17 mouse cellular contexts compared by ENCODE assay signal in the genomic region with DNA sequence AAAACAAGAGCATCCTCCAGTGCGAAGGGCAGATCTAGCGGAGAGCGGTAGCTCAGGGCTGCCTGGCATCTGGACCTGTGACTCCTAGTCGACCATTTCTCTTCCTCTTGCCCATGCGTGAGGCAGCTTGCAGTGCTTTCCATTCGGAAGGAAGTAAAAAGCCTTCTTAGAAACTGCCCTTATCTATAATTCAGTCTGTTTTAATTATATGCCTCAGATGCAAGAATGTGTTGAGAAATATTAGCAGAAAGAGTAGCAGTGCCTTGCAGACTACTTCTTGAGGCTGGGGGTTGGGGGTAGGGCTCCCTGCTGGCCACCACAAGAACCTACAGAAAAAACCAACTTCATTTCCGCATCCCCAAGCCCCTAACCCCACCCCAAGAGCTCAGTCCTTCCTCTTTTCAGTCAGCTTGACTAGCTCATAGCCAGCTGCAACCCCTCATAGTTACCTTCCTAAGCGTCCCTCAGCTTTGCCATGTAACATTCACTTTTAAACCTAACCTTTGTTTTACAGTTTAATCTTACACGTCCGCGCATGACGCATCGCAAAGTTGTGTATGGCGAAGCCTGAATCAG. TPM values are rescaled to one million over a fixed set of nuclear protein-coding genes. Genes with fewer than 3 reads are reported as not detected.
A peak's percentile ranks its signal among the peaks of the same experiment; 100 is the strongest.
DNase-seq lines count a peak whose midpoint lies in the region; ATAC-seq and TF ChIP-seq lines count a peak whose summit lies in the region.
"Had no signal": no experiment of that assay in that cellular context is flagged by ENCODE, and none has a peak within 500 bp of the region (broad histone marks: within the 10 kb centered on the region; RNA-seq: fewer than 3 reads in every experiment).

No protein-coding gene starts in this region.

- WGBS in spleen, adult 2 months: 12% methylated on average over 14 of the region's 14 CpGs
- WGBS in bone marrow, adult 2 months: 7% methylated on average over 14 of the region's 14 CpGs
- WGBS in liver, postnatal 0 days (ENCODE audit: insufficient replicate concordance): 36% methylated on average over 14 of the region's 14 CpGs
- WGBS in small intestine, adult 2 months: 73% methylated on average over 14 of the region's 14 CpGs
- 86% methylated on average over 14 of the region's 14 CpGs for WGBS in neural tube, embryonic 15.5 days

- no peak overlapping the region for H3K9ac ChIP-seq in liver, postnatal 0 days (replicated peaks)
- H3K9ac ChIP-seq in neural tube, embryonic 15.5 days (replicated peaks): no peak overlapping the region
- H3K9ac ChIP-seq: heart, embryonic 12.5 days had no signal

- H3K4me3 ChIP-seq in spleen, adult 2 months (ENCODE audit: extremely low read depth, insufficient read depth, insufficient read length): no peak overlapping the region
- peak overlapping the region; percentile 47 for H3K4me3 ChIP-seq in bone marrow, adult 2 months (replicated peaks; ENCODE audit: control insufficient read depth, low read depth, low read length)
- no peak overlapping the region for H3K4me3 ChIP-seq in liver, postnatal 0 days (ENCODE audit: low read depth, low read length)
- 0 out of 2 replicates have a peak overlapping the region, but pooled peaks have one; percentile 16 for H3K4me3 ChIP-seq in small intestine, adult 2 months (ENCODE audit: low read depth, low read length)
- H3K4me3 ChIP-seq in neural tube, embryonic 15.5 days (replicated peaks): no peak overlapping the region
- H3K4me3 ChIP-seq: embryonic facial prominence, embryonic 10.5 days; heart, embryonic 12.5 days; hindbrain, embryonic 10.5 days; midbrain, embryonic 10.5 days had no signal

- H3K4me2 ChIP-seq in liver, postnatal 0 days (ENCODE audit: low read depth, low read length): peak overlapping the region; percentile 34
- no peak overlapping the region for H3K4me2 ChIP-seq in neural tube, embryonic 15.5 days
- H3K4me2 ChIP-seq: heart, embryonic 12.5 days had no signal

- peak; percentile 7 to 36 for DNase-seq in spleen, adult 2 months (ENCODE audit: low read depth in 1 of 2, low spot score in 2 of 2)
- DNase-seq in spleen, postnatal 4 days (ENCODE audit: low spot score in 2 of 2): no peak
- DNase-seq in liver, postnatal 0 days: peak; percentile 26
- no peak for DNase-seq in layer of hippocampus, adult 18-20 months (ENCODE audit: low spot score in 2 of 2)
- no peak for DNase-seq in cerebellum, postnatal 25 days
- DNase-seq: adrenal gland, adult 2 months; cerebellum, adult 9-11 months; gastrocnemius, postnatal 36 days; kidney, postnatal 14 days; thymus, adult 2 months had no signal

- no peaks in the 10 kb centered on the region for H3K36me3 ChIP-seq in spleen, adult 2 months (ENCODE audit: control insufficient read depth, insufficient read depth, low read length)
- no peaks in the 10 kb centered on the region for H3K36me3 ChIP-seq in liver, postnatal 0 days (replicated peaks; ENCODE audit: insufficient read depth, low read length)
- no peaks in the 10 kb centered on the region for H3K36me3 ChIP-seq in small intestine, adult 2 months (ENCODE audit: control insufficient read depth, insufficient read depth, low read length)
- H3K36me3 ChIP-seq in neural tube, embryonic 15.5 days: no peaks in the 10 kb centered on the region
- H3K36me3 ChIP-seq: embryonic facial prominence, embryonic 10.5 days; heart, embryonic 12.5 days; hindbrain, embryonic 10.5 days; midbrain, embryonic 10.5 days had no signal

- no peak for TF ChIP-seq CTCF in spleen, adult 2 months (IDR thresholded peaks at IDR 0.05; ENCODE audit: extremely low read depth, insufficient read depth, insufficient read length, insufficient replicate concordance)
- TF ChIP-seq CTCF in bone marrow, adult 2 months (IDR thresholded peaks at IDR 0.05; ENCODE audit: control insufficient read depth, insufficient read depth, low read length): no peak
- no peak for TF ChIP-seq CTCF in liver, postnatal 0 days (IDR thresholded peaks at IDR 0.05; ENCODE audit: low read depth)
- TF ChIP-seq CTCF in small intestine, adult 2 months (IDR thresholded peaks at IDR 0.05; ENCODE audit: extremely low read depth, insufficient read length, insufficient replicate concordance, low read depth, low read length): 0 out of 2 replicates have a peak, but pooled peaks have one; percentile 5

- no peak overlapping the region for H3K27ac ChIP-seq in spleen, adult 2 months (ENCODE audit: insufficient read depth, low read length)
- peak overlapping the region; percentile 68; the same call in 1 of the 2 replicates for H3K27ac ChIP-seq in bone marrow, adult 2 months (ENCODE audit: control insufficient read depth, insufficient read depth, low read depth, low read length, poor library complexity)
- H3K27ac ChIP-seq in liver, postnatal 0 days (ENCODE audit: low read depth): peak overlapping the region; percentile 39; the same call in 1 of the 2 replicates
- H3K27ac ChIP-seq in small intestine, adult 2 months (ENCODE audit: insufficient read depth, low read depth, low read length): no peak overlapping the region
- H3K27ac ChIP-seq in neural tube, embryonic 15.5 days (replicated peaks): no peak overlapping the region
- H3K27ac ChIP-seq: embryonic facial prominence, embryonic 10.5 days; hindbrain, embryonic 10.5 days; midbrain, embryonic 10.5 days had no signal

- no peak for TF ChIP-seq POLR2A in spleen, adult 2 months (IDR thresholded peaks at IDR 0.05; ENCODE audit: low read depth, low read length)
- no peak for TF ChIP-seq POLR2A in bone marrow, adult 2 months (IDR thresholded peaks at IDR 0.05; ENCODE audit: borderline replicate concordance, control insufficient read depth, low read depth, low read length)
- no peak for TF ChIP-seq POLR2A in small intestine, adult 2 months (IDR thresholded peaks at IDR 0.05; ENCODE audit: low read depth, low read length)

- peaks cover 8% of the 10 kb centered on the region for H3K4me1 ChIP-seq in spleen, adult 2 months (ENCODE audit: control insufficient read depth, insufficient read depth, insufficient read length)
- H3K4me1 ChIP-seq in bone marrow, adult 2 months (ENCODE audit: control insufficient read depth, insufficient read depth, low read length): peaks cover 2% of the 10 kb centered on the region; the same call in 1 of the 2 replicates
- H3K4me1 ChIP-seq in liver, postnatal 0 days (ENCODE audit: insufficient read depth): peaks cover 18% of the 10 kb centered on the region
- peaks cover 2% of the 10 kb centered on the region for H3K4me1 ChIP-seq in small intestine, adult 2 months (ENCODE audit: control insufficient read depth, insufficient read depth, insufficient read length, low read length)
- H3K4me1 ChIP-seq in neural tube, embryonic 15.5 days: peaks cover 9% of the 10 kb centered on the region

- no peaks in the 10 kb centered on the region for H3K9me3 ChIP-seq in liver, postnatal 0 days (ENCODE audit: low read length)
- H3K9me3 ChIP-seq in neural tube, embryonic 15.5 days (replicated peaks): no peaks in the 10 kb centered on the region
- H3K9me3 ChIP-seq: embryonic facial prominence, embryonic 10.5 days; heart, embryonic 12.5 days; hindbrain, embryonic 10.5 days; midbrain, embryonic 10.5 days had no signal

- 0 out of 2 replicates have a peak, but pooled peaks have one; percentile 10 for ATAC-seq in liver, postnatal 0 days
- no peak for ATAC-seq in neural tube, embryonic 15.5 days (ENCODE audit: low FRiP score)

- no peak for TF ChIP-seq EP300 in liver, postnatal 0 days (IDR thresholded peaks at IDR 0.05; ENCODE audit: low read depth)

- no peaks in the 10 kb centered on the region for H3K27me3 ChIP-seq in spleen, adult 2 months (ENCODE audit: control insufficient read depth, insufficient read depth, low read length)
- no peaks in the 10 kb centered on the region for H3K27me3 ChIP-seq in liver, postnatal 0 days (ENCODE audit: insufficient read depth, low read length)
- H3K27me3 ChIP-seq in small intestine, adult 2 months (ENCODE audit: control insufficient read depth, insufficient read depth, low read length): peaks cover 11% of the 10 kb centered on the region
- H3K27me3 ChIP-seq in neural tube, embryonic 15.5 days (replicated peaks): peaks cover 28% of the 10 kb centered on the region

RNA-seq across cellular contexts. Expression of a gene that starts 13.2 kb away (rescaled TPM):
- 8.8 and 9.3 TPM in 2 replicates for polyA plus RNA-seq in spleen, adult 2 months (2012; rRNA removed)
- 26.3 and 26.6 TPM in 2 replicates for polyA plus RNA-seq in bone marrow, adult 2 months (2011; ENCODE audit: insufficient read depth, insufficient read length, low replicate concordance, missing spikeins)
- 5.8 and 7.1 TPM in 2 replicates for polyA plus RNA-seq in liver, postnatal 0 days (2015; fragmentation: Nextera tagmentation; extraction: Ambion mirVana)
- 0.80 and 1.0 TPM in 2 replicates for polyA plus RNA-seq in small intestine, adult 2 months (2012; rRNA removed)
- polyA plus RNA-seq in neural tube, embryonic 15.5 days (2015; fragmentation: Nextera tagmentation; extraction: Ambion mirVana): 0.74 and 1.4 TPM in 2 replicates
- total RNA-seq in layer of hippocampus, adult 18-20 months (2021): 1 to 10 TPM; 3.1 to 3.5 TPM

RNA-seq across cellular contexts. Expression of a gene that starts 34.4 kb away (rescaled TPM):
- polyA plus RNA-seq in spleen, adult 2 months (2012; rRNA removed): 32.4 and 59.8 TPM in 2 replicates
- 13.4 and 14.9 TPM in 2 replicates for polyA plus RNA-seq in bone marrow, adult 2 months (2011; ENCODE audit: insufficient read depth, insufficient read length, low replicate concordance, missing spikeins)
- polyA plus RNA-seq in liver, postnatal 0 days (2015; fragmentation: Nextera tagmentation; extraction: Ambion mirVana): 59.9 and 61.9 TPM in 2 replicates
- polyA plus RNA-seq in small intestine, adult 2 months (2012; rRNA removed): 310 and 985 TPM in 2 replicates
- polyA plus RNA-seq in neural tube, embryonic 15.5 days (2015; fragmentation: Nextera tagmentation; extraction: Ambion mirVana): 91.7 and 97.4 TPM in 2 replicates
- 10 to 100 TPM; 60.1 to 64.6 TPM for total RNA-seq in layer of hippocampus, adult 18-20 months (2021)

Comparison
In these comparisons a context has a peak if more than half of its experiments do, and no peak if none do; other contexts are left out.
1. DNase-seq: peak in spleen, adult 2 months (2 of 2) and liver, postnatal 0 days (single experiment); none in spleen, postnatal 4 days (0 of 2), layer of hippocampus, adult 18-20 months (0 of 2) and cerebellum, postnatal 25 days (0 of 2).
2. H3K27ac ChIP-seq: peak in bone marrow, adult 2 months (single experiment) and liver, postnatal 0 days (single experiment); none in spleen, adult 2 months (single experiment), small intestine, adult 2 months (single experiment) and neural tube, embryonic 15.5 days (single experiment).
3. H3K4me3 ChIP-seq: peak in bone marrow, adult 2 months (single experiment) and small intestine, adult 2 months (single experiment); none in spleen, adult 2 months (single experiment), liver, postnatal 0 days (single experiment) and neural tube, embryonic 15.5 days (single experiment).